Mouse (Mus musculus) midbrain, postnatal 0 days (tissue): ENCODE results near the gene Nfib. TPM values are rescaled to one million over a fixed set of nuclear protein-coding genes. Genes with fewer than 3 reads are reported as not detected.

Experiments
- ATAC-seq: fragments of 200-750 bp; cut with Nextera tagmentation; 2 replicates; pipeline ENCODE4 v1.8.0; 2017; ENCODE audit warnings: moderate number of reproducible peaks, mild to moderate bottlenecking, moderate TSS enrichment, moderate library complexity; ENCODE audit not compliant: low FRiP score
- DNase-seq: peaks from one replicate; pipeline ENCODE4 v3.0.0-alpha.2; 2015; ENCODE audit warnings: low spot score
- H3K27ac ChIP-seq: fragments of 300-500 bp; sonication (generic); 2 replicates; pipeline ENCODE4 v1.5.1; 2014; ENCODE audit warnings: low read depth, mild to moderate bottlenecking, low read length, mixed read lengths
- H3K27me3 ChIP-seq: fragments of 300-500 bp; sonication (generic); 2 replicates; pipeline ENCODE4 v1.6.1; 2014; ENCODE audit warnings: low read length, control low read depth, mixed read lengths; ENCODE audit not compliant: insufficient read depth
- H3K36me3 ChIP-seq: fragments of 300-500 bp; sonication (generic); 2 replicates; pipeline ENCODE4 v1.6.1; 2014; ENCODE audit warnings: low read length, control low read depth, mixed read lengths; ENCODE audit not compliant: insufficient read depth
- H3K4me1 ChIP-seq: fragments of 300-500 bp; sonication (generic); 2 replicates; pipeline ENCODE4 v1.6.1; 2014; ENCODE audit warnings: mild to moderate bottlenecking, control low read depth, antibody characterized with exemption, low read length, mixed read lengths; ENCODE audit not compliant: insufficient read depth
- H3K4me2 ChIP-seq: fragments of 300-500 bp; sonication (generic); 2 replicates; pipeline ENCODE4 v1.6.1; 2014; ENCODE audit warnings: low read depth, mild to moderate bottlenecking, low read length, mixed read lengths; ENCODE audit not compliant: poor library complexity, severe bottlenecking
- H3K4me3 ChIP-seq: fragments of 300-500 bp; sonication (generic); 2 replicates; pipeline ENCODE4 v1.5.1; 2014; ENCODE audit warnings: low read depth, mild to moderate bottlenecking, low read length, moderate library complexity
- H3K9ac ChIP-seq: fragments of 300-500 bp; sonication (generic); replicated peaks from 2 replicates; pipeline ENCODE4 v1.6.1; 2014; ENCODE audit warnings: mild to moderate bottlenecking, low read length, moderate library complexity, mixed read lengths; ENCODE audit not compliant: poor library complexity, severe bottlenecking
- H3K9me3 ChIP-seq: fragments of 300-500 bp; sonication (generic); 2 replicates; pipeline ENCODE4 v1.6.1; 2016; ENCODE audit warnings: low read length, control low read depth
- CTCF ChIP-seq: IDR thresholded peaks from 2 replicates; pipeline ENCODE4 v1.5.1; 2016; ENCODE audit warnings: antibody characterized with exemption, mild to moderate bottlenecking
- WGBS: fragments of 180-500 bp; shearing (Covaris S2); extraction: QIAGEN DNeasy Blood & Tissue Kit; methylation state at CpG from one replicate; pipeline ENCODE4 v1.1.7; 2014; 5-methylcytosine and 5-hydroxymethylcytosine counted together
- polyA plus RNA-seq: library from polyadenylated mRNA; unstranded; fragments of >200 nt; fragmentation: Nextera tagmentation; extraction: Ambion mirVana; gene quantifications from 2 replicates; pipeline ENCODE4 v1.2.1, GENCODE M21; 2015
- total RNA-seq: library from RNA; depleted of rRNA; stranded (reverse); fragments of >200 nt; gene quantifications from 2 replicates; pipeline ENCODE4 v1.2.3, GENCODE M21; 2014

Nfib gene
- total and polyA plus RNA-seq, 2 experiments from 2014 or later, result 27.7 to 62.8 TPM

DNA sequence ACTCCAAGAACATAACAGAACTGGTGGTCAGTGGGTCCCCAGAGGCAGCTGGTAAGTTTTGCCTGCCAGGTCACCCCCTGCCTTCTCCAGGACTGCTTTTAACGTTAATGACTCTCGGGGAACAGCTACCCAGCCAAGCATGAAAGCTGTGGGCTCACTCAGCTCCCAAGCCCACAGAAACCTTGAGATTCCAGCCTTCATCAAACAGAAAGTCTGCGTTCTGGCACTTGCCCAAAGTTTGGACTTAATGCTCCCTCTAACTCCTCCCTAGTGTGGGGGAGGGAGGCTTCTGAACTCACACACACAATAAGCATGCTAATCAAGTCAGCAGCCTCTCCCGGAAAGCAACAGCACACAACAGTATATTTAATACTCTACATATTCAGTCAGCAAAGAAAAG lies 360.8 kb downstream of the Nfib start:
- H3K4me2 ChIP-seq, result no peak overlapping the region
- ATAC-seq (0 out of 2 replicates have a peak, but pooled peaks have one; percentile 23), DNase-seq (peak; percentile 83)
- no peak overlapping the region for H3K9ac ChIP-seq
- H3K4me1 ChIP-seq, result no peaks in the 10 kb centered on the region
- 0 out of 2 replicates have a peak overlapping the region, but pooled peaks have one; percentile 13 for H3K27ac ChIP-seq
- H3K4me3 ChIP-seq, result no peak overlapping the region
- no peaks in the 10 kb centered on the region for H3K9me3 ChIP-seq
- no peaks in the 10 kb centered on the region for H3K36me3 ChIP-seq
- 6% methylated on average over 4 of the region's 4 CpGs for WGBS
- TF ChIP-seq CTCF, result no peak
- no peaks in the 10 kb centered on the region for H3K27me3 ChIP-seq

DNA sequence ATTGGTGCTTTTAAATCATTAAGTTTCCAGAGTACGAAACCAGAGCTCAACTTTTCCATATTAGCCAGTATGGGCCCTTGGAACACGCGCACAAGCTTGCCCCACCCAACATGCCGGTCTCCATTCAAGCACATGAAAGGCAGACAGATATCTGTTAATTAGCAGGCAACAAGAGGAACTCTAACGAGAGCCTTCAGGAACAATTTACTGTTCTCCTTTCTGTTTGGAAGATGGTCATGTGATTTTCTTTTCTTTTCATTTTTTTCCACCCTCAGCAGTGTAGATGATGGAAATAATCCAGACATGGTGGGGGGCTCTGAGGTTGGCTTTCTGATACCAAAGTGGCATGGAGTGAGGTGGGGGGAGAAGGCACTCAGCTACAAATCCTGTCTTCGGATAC lies 361.3 kb downstream of the Nfib start:
- DNase-seq (no peak), ATAC-seq (no peak)
- Histone ChIP-seq H3K27me3 (no peaks in the 10 kb centered on the region), H3K4me3 (no peak overlapping the region), H3K4me2 (no peak overlapping the region), H3K9me3 (no peaks in the 10 kb centered on the region), H3K27ac (no peak overlapping the region), H3K36me3 (no peaks in the 10 kb centered on the region), H3K9ac (no peak overlapping the region), H3K4me1 (no peaks in the 10 kb centered on the region)
- no peak for TF ChIP-seq CTCF
- 49% methylated on average over 6 of the region's 6 CpGs for WGBS

DNA sequence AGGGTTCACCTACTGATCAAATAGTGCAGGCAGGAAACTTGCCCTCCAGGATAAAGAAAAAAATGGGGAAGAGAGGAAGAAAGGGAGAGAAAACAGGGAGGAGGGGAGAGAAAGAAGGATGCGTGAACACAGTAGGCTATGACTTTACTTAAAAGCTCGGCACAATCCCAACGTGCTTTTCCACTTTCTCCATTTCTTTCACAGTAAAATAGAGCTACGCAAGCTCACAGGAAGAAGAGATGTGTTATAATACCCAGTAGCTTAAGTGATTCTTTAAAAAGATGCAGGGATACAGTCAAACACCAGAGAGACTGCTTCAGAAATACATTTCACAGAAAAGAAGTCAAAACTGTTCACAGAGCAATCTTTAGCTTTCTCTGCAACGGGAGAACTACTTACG lies 366.6 kb downstream of the Nfib start:
- DNase-seq, result no peak

GRCm38 (mm10) chr4:82338481-82338880 lies 367.1 kb downstream of the Nfib start:
- Histone ChIP-seq H3K9me3 (no peaks in the 10 kb centered on the region), H3K4me2 (no peak overlapping the region), H3K9ac (no peak overlapping the region), H3K36me3 (no peaks in the 10 kb centered on the region), H3K27ac (no peak overlapping the region), H3K27me3 (no peaks in the 10 kb centered on the region), H3K4me3 (no peak overlapping the region), H3K4me1 (no peaks in the 10 kb centered on the region)
- DNase-seq (no peak), ATAC-seq (no peak)
- TF ChIP-seq CTCF, result no peak
- WGBS, result 55% methylated on average over 3 of the region's 3 CpGs

More for the DNA sequence above, 366.6 kb downstream of the Nfib start:
- Histone ChIP-seq H3K27me3 (no peaks in the 10 kb centered on the region), H3K36me3 (no peaks in the 10 kb centered on the region), H3K4me3 (no peak overlapping the region), H3K9ac (no peak overlapping the region), H3K9me3 (no peaks in the 10 kb centered on the region), H3K4me2 (no peak overlapping the region), H3K27ac (no peak overlapping the region), H3K4me1 (no peaks in the 10 kb centered on the region)
- no peak for TF ChIP-seq CTCF
- WGBS, result 69% methylated on average over 6 of the region's 6 CpGs
- no peak for ATAC-seq

DNA sequence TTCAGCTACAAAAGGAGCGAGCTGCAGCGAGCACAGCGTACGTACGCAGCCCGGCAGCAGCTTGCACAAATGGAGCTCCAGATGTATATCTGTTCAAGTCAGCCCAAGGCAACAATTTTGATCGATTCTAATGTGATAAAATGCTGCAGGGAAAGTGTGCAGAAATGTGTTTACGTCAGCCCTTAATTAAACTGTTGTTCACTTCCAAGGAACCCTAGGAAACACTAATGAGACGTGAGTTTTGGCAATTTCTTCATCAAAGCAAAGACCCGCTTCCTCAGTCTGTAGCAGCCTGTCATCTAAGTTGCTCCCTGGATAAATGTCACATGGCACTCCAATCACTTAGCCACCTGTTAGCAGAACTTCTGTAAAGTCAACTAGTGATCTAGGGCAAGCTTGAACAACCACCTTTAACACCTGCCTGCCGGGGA lies 368.6 kb downstream of the Nfib start:
- Histone ChIP-seq H3K27ac (no peak overlapping the region), H3K4me3 (no peak overlapping the region), H3K4me1 (no peaks in the 10 kb centered on the region), H3K36me3 (no peaks in the 10 kb centered on the region), H3K27me3 (no peaks in the 10 kb centered on the region), H3K9ac (no peak overlapping the region), H3K9me3 (no peaks in the 10 kb centered on the region), H3K4me2 (no peak overlapping the region)
- 0 out of 2 replicates have a peak, but pooled peaks have one; percentile 41 for ATAC-seq
- no peak for TF ChIP-seq CTCF
- DNase-seq, result peak; percentile 31
- WGBS, result 43% methylated on average over 11 of the region's 11 CpGs

DNA sequence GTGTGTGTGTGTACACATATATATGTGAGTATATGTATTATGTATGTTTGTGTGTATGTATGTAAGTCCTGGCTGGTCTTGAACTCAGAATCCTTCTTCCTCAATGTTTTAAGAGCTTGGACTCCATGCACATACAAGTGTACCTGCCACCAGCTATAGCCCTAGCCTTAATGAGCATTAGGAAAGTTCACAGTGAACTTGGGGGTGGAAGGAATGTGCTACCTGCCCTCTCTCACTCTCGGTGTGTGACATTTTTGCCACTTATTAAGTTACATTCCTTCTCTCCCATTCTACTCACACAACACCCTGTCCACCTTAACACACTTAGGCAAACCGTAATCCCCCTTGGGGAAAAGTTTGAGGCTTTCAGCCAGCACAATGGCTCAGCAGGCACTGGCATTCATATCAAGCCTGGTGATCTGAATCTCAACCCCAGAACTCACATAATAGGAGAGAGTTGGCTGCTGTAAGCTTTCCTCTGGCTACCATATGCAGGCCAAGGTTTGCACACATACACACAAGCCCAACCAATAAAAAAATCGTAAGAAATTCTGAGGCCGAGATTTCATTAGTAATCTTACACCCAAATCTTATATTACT lies 370.2 kb downstream of the Nfib start:
- DNase-seq, result peak; percentile 5
- no peaks in the 10 kb centered on the region for H3K36me3 ChIP-seq
- H3K27me3 ChIP-seq, result no peaks in the 10 kb centered on the region
- H3K4me3 ChIP-seq, result no peak overlapping the region
- no peak overlapping the region for H3K27ac ChIP-seq
- TF ChIP-seq CTCF, result no peak
- no peaks in the 10 kb centered on the region for H3K9me3 ChIP-seq
- ATAC-seq, result no peak
- 54% methylated on average over 4 of the region's 4 CpGs for WGBS
- no peak overlapping the region for H3K4me2 ChIP-seq
- H3K9ac ChIP-seq, result no peak overlapping the region
- H3K4me1 ChIP-seq, result no peaks in the 10 kb centered on the region
